Comparison of ENCODE assay signal across 8 mouse cellular contexts in genomic region chr10:60279290-60279940, GRCm38 (mm10). TPM values are rescaled to one million over a fixed set of nuclear protein-coding genes. Genes with fewer than 3 reads are reported as not detected.
DNase-seq lines count a peak whose midpoint lies in the region; ATAC-seq and TF ChIP-seq lines count a peak whose summit lies in the region.

No protein-coding gene starts in this region.

- peak overlapping the region; percentile 69 for H3K4me2 ChIP-seq in embryonic facial prominence, embryonic 13.5 days
- peak overlapping the region; percentile 68 for H3K4me2 ChIP-seq in hindbrain, embryonic 16.5 days (ENCODE audit: low read length)
- H3K4me2 ChIP-seq in neural tube, embryonic 13.5 days: peak overlapping the region; percentile 84

- intact Hi-C loops in left cerebral cortex, adult 2 months (cut with DNase I): no loop called here

- peaks cover 62% of the 10 kb centered on the region for H3K4me1 ChIP-seq in embryonic facial prominence, embryonic 13.5 days
- peaks cover 57% of the 10 kb centered on the region for H3K4me1 ChIP-seq in hindbrain, embryonic 16.5 days (ENCODE audit: control insufficient read depth, insufficient read depth, low read depth, low read length)
- H3K4me1 ChIP-seq in neural tube, embryonic 13.5 days (replicated peaks): peaks cover 68% of the 10 kb centered on the region

- H3K27me3 ChIP-seq in embryonic facial prominence, embryonic 13.5 days: no peaks in the 10 kb centered on the region
- H3K27me3 ChIP-seq in hindbrain, embryonic 16.5 days (replicated peaks; ENCODE audit: control insufficient read depth, insufficient read depth, low read length): no peaks in the 10 kb centered on the region
- no peaks in the 10 kb centered on the region for H3K27me3 ChIP-seq in neural tube, embryonic 13.5 days

- no peak overlapping the region; the same call in 1 of the 2 replicates for H3K9ac ChIP-seq in embryonic facial prominence, embryonic 13.5 days
- peak overlapping the region; percentile 41 for H3K9ac ChIP-seq in hindbrain, embryonic 16.5 days (ENCODE audit: low read depth, low read length)
- peak overlapping the region; percentile 93 for H3K9ac ChIP-seq in neural tube, embryonic 13.5 days

- TF ChIP-seq CTCF in left cerebral cortex, adult 2 months (IDR thresholded peaks at IDR 0.05): no peak

- H3K4me3 ChIP-seq in left cerebral cortex, adult 2 months: peak overlapping the region; percentile 66
- peak overlapping the region; percentile 72; the same call in 1 of the 2 replicates for H3K4me3 ChIP-seq in embryonic facial prominence, embryonic 13.5 days
- peak overlapping the region; percentile 88 for H3K4me3 ChIP-seq in hindbrain, embryonic 16.5 days (ENCODE audit: low read length)
- H3K4me3 ChIP-seq in neural tube, embryonic 13.5 days: peak overlapping the region; percentile 84

- no peaks in the 10 kb centered on the region for H3K36me3 ChIP-seq in embryonic facial prominence, embryonic 13.5 days
- no peaks in the 10 kb centered on the region for H3K36me3 ChIP-seq in hindbrain, embryonic 16.5 days (ENCODE audit: control insufficient read depth, insufficient read depth, low read length)
- peaks cover 3% of the 10 kb centered on the region; the same call in 1 of the 2 replicates for H3K36me3 ChIP-seq in neural tube, embryonic 13.5 days

- no peak for ATAC-seq in embryonic facial prominence, embryonic 13.5 days (ENCODE audit: insufficient number of reproducible peaks, insufficient read depth, low FRiP score, low TSS enrichment, low read depth)
- no peak for ATAC-seq in hindbrain, embryonic 16.5 days
- no peak for ATAC-seq in neural tube, embryonic 13.5 days (ENCODE audit: low read depth)

- H3K9me3 ChIP-seq in embryonic facial prominence, embryonic 13.5 days: no peaks in the 10 kb centered on the region
- H3K9me3 ChIP-seq in hindbrain, embryonic 16.5 days (ENCODE audit: control insufficient read depth, low read length): no peaks in the 10 kb centered on the region
- no peaks in the 10 kb centered on the region for H3K9me3 ChIP-seq in neural tube, embryonic 13.5 days

- H3K27ac ChIP-seq in left cerebral cortex, adult 2 months: peak overlapping the region; percentile 80
- H3K27ac ChIP-seq in embryonic facial prominence, embryonic 13.5 days: peak overlapping the region; percentile 64
- no peak overlapping the region for H3K27ac ChIP-seq in hindbrain, embryonic 16.5 days (ENCODE audit: low read depth, low read length)
- H3K27ac ChIP-seq in neural tube, embryonic 13.5 days (replicated peaks): no peak overlapping the region

- DNase-seq in left cerebral cortex, adult 2 months (ENCODE audit: extremely low spot score in 1 of 2, low spot score in 2 of 2): no peak
- no peak for DNase-seq in left cerebral cortex, adult 8-10 months (ENCODE audit: low spot score in 2 of 2)
- DNase-seq in MN1 (ENCODE audit: low spot score): no peak
- DNase-seq in left cerebral cortex, adult 9 months (ENCODE audit: low spot score in 2 of 2): no peak
- DNase-seq in adrenal gland, adult 18-20 months (ENCODE audit: low spot score in 2 of 2): no peak

- WGBS in embryonic facial prominence, embryonic 13.5 days: 62% methylated on average over 8 of the region's 8 CpGs
- WGBS in hindbrain, embryonic 16.5 days: 51% methylated on average over 8 of the region's 8 CpGs
- 49% methylated on average over 8 of the region's 8 CpGs for WGBS in neural tube, embryonic 13.5 days

RNA-seq across cellular contexts. Expression of gene Psap, which starts 2.0 kb away (rescaled TPM):
- total RNA-seq in left cerebral cortex, adult 2 months (2021): 1,000 to 10,000 TPM; 1,511 to 1,570 TPM
- 1,000 to 10,000 TPM; 1,605 to 1,722 (median 1,654) TPM for total RNA-seq in left cerebral cortex, adult 8-10 months (2022)
- 114 TPM in 2 replicates for polyA plus RNA-seq in embryonic facial prominence, embryonic 13.5 days (2015; fragmentation: Nextera tagmentation; extraction: Ambion mirVana)
- polyA plus RNA-seq in hindbrain, embryonic 16.5 days (2015; fragmentation: Nextera tagmentation; extraction: Ambion mirVana): 218 and 239 TPM in 2 replicates
- polyA plus RNA-seq in neural tube, embryonic 13.5 days (2015; fragmentation: Nextera tagmentation; extraction: Ambion mirVana): 136 and 140 TPM in 2 replicates
- total RNA-seq in adrenal gland, adult 18-20 months (2021): 1,000 to 10,000 TPM; 1,159 to 1,329 TPM

Comparison
In these comparisons a context has a peak if more than half of its experiments do, and no peak if none do; other contexts are left out.
1. H3K27ac ChIP-seq: peak in left cerebral cortex, adult 2 months (single experiment) and embryonic facial prominence, embryonic 13.5 days (single experiment); none in hindbrain, embryonic 16.5 days (single experiment) and neural tube, embryonic 13.5 days (single experiment).
2. Peak in every context shown above with its lines, with median percentiles within 50 percentile points of each other: H3K4me3 ChIP-seq and H3K4me2 ChIP-seq.